Mouse (Mus musculus) liver, embryonic 12.5 days (tissue): ENCODE data around the gene Spindoc. TPM values are rescaled to one million over a fixed set of nuclear protein-coding genes. Genes with fewer than 3 reads are reported as not detected.

ENCODE experiments used
- microRNA-seq: library from miRNA; unstranded; fragments of <30 nt; microRNA quantifications from one replicate; pipeline ENCODE4, GENCODE M21; 2017
- polyA plus RNA-seq: library from polyadenylated mRNA; unstranded; fragments of >200 nt; fragmentation: Nextera tagmentation; extraction: Ambion mirVana; gene quantifications from 2 replicates; pipeline ENCODE4 v1.2.1, GENCODE M21; 2016

Spindoc gene
- polyA plus RNA-seq, 1 experiment from 2014 or later, result 10.3 TPM

Small RNA genes lying within 50 kb of the gene (microRNA-seq; reads per million reads assigned to microRNA genes)
- gene Mir6991, result not detected

Other genes with a start within 250 kb of the Spindoc start
- gene Otub1, start 176.7 kb downstream of the Spindoc start, polyA plus RNA-seq, result 85.0 and 85.2 TPM in 2 replicates
- gene Cox8a, start 165.4 kb downstream of the Spindoc start, polyA plus RNA-seq, result 915 and 936 TPM in 2 replicates
- gene Naa40, start 141.8 kb downstream of the Spindoc start, polyA plus RNA-seq, result 42.0 and 44.8 TPM in 2 replicates
- gene Rcor2, start 115.7 kb downstream of the Spindoc start, polyA plus RNA-seq, result 4.0 and 5.1 TPM in 2 replicates
- gene Mark2, start 41.1 kb downstream of the Spindoc start, polyA plus RNA-seq, result 41.3 and 42.0 TPM in 2 replicates
- gene 2700081O15Rik, start 34.6 kb upstream of the Spindoc start, polyA plus RNA-seq, result 1.9 TPM in 2 replicates
- gene Rtn3, start 100.3 kb upstream of the Spindoc start, polyA plus RNA-seq, result 83.1 and 84.6 TPM in 2 replicates
- gene Atl3, start 111.0 kb upstream of the Spindoc start, polyA plus RNA-seq, result 8.3 and 8.5 TPM in 2 replicates
- gene Pla2g16, start 174.5 kb upstream of the Spindoc start, polyA plus RNA-seq, result 22.0 and 23.6 TPM in 2 replicates
- gene Lgals12, start 224.2 kb upstream of the Spindoc start, polyA plus RNA-seq, result not detected in 2 replicates
- not detected in 2 replicates for gene Hrasls5, start 229.5 kb upstream of the Spindoc start, polyA plus RNA-seq